Mouse (Mus musculus) splenic B cell, adult 2 months (primary cell): Measurements from ENCODE around the gene Rps17.

Experiments used
- DNase-seq: peaks from one replicate; pipeline ENCODE4 v3.0.0-alpha.2; 2011; ENCODE audit warnings: low read depth, low spot score
- H3K27me3 ChIP-seq: 2 replicates; pipeline ENCODE4 v1.6.1; 2012; ENCODE audit warnings: mild to moderate bottlenecking, low read length, moderate library complexity, mixed read lengths; ENCODE audit not compliant: control insufficient read depth, poor library complexity, insufficient read depth, severe bottlenecking
- H3K36me3 ChIP-seq: 2 replicates; pipeline ENCODE4 v1.6.1; 2012; ENCODE audit warnings: mild to moderate bottlenecking, low read length, moderate library complexity, mixed read lengths; ENCODE audit not compliant: control insufficient read depth, poor library complexity, insufficient read depth, severe bottlenecking

Gene Rps17

DNA sequence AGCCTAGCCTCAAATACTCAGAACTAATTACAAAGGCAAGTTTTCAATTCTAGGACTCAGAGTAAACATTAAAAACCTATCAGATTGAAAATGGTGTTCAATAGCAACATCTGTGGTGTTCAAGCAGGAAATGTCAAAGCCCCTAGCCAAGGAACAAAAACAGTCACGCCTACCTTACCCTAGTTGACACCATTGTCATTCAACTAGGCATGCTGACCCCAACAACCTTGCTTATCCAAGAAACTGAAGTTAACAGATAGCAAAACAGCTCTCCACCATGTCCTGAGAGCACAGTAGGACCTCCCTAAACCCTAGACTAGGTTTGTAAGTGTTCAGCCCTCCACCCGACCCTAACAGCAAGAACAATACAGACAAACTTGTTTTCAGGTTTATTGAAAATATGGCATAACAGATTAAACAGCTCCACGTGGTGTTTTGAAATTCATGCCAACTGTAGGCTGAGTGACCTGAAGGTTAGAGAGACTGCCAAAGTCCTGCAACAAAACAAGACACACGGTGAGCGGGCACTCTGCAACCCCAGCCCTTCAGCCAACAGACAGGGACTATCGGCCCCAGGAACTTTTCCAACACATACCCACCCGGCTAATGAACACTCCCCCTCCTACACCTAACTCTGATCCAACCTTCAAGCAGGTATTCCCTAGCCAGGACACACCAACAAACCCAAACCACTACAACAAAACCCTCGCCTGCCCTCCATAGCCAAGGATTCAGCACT, 2.5 kb downstream of the Rps17 start:
- Histone ChIP-seq H3K36me3 (peaks cover 13% of the 10 kb centered on the region), H3K27me3 (no peaks in the 10 kb centered on the region)
- no peak for DNase-seq

DNA sequence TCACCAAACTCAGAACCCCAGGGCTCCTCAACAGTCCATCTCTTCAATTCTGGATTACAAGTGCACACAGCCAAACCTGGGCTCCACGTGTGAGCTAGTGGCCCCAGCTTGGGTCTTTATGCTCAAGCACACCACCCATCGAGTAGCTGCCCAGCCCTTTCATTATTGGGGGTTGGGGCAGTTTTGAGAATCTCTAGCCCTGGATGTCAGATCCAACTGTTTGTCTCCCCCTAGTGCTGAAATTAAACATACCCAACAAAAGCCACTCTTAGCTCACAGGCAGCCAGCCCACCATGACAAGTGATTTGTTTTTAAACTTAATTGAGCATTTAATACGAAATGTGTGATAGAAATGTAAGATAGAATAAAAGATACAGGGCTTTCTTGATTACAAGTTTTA, 3.5 kb downstream of the Rps17 start:
- no peaks in the 10 kb centered on the region for H3K27me3 ChIP-seq
- DNase-seq: peak; percentile 70
- peaks cover 17% of the 10 kb centered on the region for H3K36me3 ChIP-seq

DNA sequence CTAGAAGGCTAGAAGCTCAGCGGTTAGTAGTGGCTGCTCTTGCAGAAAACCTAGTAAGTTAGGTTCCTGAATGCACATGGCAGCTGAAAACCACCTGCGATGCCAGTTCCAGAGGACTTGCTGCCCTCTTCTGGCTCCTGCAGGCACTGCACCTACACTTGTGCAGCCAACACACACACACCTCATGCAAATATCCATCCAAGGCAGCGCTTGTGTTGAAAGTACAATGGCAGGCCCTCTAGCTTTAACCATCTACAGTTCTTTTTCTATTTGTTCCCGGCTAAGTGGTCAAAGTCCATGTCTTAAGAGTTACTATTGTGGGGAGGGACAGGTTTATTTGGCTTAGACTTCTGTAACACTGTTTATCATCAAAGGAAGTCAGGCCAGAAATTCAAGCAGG, 5.3 kb downstream of the Rps17 start:
- DNase-seq: peak; percentile 85
- Histone ChIP-seq H3K27me3 (no peaks in the 10 kb centered on the region), H3K36me3 (peaks cover 19% of the 10 kb centered on the region)

DNA sequence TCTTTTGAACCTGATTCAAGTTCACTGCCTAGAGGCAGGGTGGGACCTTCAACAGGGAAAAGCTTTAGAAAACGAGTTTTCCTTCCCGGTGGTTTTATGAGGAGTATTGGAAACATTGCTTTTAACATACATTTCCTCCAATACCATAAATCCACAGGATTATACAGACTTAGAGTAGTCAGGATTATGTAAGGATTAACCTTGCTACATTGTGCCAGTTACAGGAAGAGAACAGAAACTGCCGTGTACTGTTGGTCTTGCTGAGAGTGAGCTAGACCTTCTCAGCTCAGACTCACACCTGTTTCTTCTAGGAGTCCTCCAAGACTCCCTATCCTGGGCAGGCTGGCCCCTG, 6.6 kb downstream of the Rps17 start:
- Histone ChIP-seq H3K27me3 (no peaks in the 10 kb centered on the region), H3K36me3 (peaks cover 19% of the 10 kb centered on the region)
- no peak for DNase-seq

DNA sequence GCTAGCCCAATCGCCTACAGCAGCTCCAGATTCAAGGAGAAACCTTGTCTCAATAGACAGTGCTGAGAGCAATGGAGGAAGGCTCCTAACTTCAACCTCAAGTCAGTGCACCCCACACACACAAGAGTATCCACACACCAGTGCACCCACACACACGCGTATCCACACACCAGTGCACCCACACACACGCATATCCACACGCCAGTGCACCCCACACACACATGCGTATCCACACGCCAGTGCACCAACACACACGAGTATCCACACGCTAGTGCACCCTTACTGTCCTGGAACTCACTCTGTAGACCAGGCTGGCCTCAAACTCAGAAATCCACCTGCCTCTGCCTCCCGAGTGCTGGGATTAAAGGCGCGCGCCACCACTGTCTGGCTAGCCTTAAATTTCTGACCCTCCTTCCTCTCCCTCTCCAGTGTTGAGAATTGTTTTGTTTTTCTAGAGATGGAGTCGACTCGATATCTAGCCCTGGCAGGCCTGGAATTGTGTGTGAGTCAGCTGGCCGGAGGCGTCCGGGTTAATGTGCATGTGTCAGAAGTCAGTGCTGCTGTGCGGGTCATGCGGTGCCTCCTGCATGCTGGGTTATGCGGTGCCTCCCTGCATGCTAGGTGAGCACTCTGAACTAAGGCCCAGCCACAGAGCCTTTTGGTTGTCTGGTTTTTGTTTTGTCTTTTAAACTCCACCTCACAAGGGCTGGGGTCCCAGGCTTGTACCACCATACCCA, 7.1 kb downstream of the Rps17 start:
- Histone ChIP-seq H3K27me3 (no peaks in the 10 kb centered on the region), H3K36me3 (peaks cover 16% of the 10 kb centered on the region)
- no peak for DNase-seq

DNA sequence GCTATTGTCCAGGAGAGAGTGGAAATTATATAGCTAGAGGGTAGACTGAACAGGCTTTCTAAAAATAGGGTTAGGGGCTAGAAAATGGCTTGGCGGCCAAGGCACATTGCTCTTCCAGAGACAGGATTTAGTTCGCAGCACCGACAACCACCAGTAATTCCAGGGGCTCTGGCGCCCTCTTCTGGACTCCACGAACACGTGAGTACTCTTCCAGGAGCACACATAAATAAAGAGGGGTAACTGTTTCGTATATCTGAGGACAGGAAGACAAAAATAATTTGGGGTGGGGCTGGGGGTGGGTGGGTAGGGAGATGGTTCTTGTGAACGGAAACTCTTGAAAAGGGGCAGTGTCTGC, 8.6 kb downstream of the Rps17 start:
- DNase-seq: peak; percentile 69
- Histone ChIP-seq H3K27me3 (no peaks in the 10 kb centered on the region), H3K36me3 (peaks cover 6% of the 10 kb centered on the region)

DNA sequence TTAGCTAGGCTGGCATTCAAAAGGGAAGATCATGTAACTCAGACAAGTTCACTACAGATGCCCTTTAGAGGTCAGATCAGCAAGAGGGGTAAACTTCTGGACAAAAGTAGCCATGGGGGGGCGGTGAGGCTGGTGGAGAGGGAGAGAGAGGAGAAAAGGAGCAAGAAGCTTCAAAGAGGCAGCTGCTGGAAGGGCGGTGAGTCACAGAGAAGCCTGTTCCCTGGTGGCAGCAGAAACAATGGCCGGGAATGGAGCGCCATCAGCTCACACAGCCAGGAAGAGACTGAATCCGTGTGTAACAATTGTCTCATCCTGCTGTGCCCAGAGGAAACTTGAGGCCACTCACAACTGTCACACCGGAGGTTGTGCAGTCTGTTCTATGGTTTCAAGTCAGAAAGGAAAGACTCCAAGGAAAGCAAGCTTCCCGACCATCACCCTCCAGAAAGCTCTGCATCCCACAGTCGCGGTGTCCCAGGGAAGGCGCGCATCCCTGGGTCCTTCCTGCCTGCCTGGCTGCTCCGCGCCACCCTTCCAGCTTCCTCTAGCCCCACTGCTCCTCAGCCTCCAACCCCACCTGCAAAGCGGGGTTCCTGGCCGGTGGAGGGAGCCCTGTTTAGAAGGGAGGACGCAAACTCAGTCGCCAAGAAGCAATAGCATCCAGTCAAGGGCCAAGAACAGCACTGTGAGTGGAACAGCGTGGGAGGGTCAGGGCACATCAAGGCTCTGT, 9.2 kb downstream of the Rps17 start:
- Histone ChIP-seq H3K27me3 (no peaks in the 10 kb centered on the region), H3K36me3 (peaks cover 6% of the 10 kb centered on the region)
- DNase-seq: no peak

DNA sequence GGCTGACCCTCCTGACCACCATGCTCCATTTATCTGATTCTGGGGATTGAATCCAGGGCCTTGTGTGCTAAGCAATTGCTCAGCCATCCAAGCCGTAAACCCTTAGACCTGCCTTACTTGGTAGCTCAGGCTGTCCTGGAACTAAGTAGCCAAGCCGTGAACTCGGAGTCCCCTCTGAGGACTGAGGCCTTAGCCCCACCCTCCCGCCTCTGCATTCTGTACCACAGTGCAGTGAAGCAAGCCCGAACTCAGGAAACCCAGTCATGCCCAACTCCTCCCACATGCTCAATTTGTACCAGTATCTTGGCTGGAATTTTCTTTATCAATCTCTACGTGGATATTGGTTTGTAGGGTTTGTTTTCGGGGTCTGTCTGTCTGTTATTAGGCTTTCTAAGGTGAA, 13.2 kb downstream of the Rps17 start:
- DNase-seq: peak; percentile 26
- Histone ChIP-seq H3K27me3 (no peaks in the 10 kb centered on the region), H3K36me3 (peaks cover 7% of the 10 kb centered on the region; the same call in 1 of the 2 replicates)

DNA sequence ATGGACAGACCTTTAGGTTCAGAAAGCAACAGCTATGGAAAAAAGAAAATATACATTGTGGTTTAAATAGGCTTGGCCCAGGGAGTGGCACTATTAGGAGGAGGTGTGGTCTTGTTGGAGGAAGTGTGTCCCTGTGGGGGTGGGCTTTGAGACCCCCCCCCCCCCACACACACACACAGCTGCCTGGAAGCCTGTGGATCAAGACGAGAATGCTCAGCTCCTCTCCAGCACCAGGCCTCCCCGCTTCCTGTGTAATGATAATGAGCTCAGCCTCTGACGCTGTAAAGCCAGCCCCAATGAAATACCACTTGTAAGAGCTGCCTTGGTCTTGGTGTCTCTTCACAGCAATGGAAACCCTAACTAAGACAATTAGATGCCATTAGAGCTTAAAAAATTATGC, 14.3 kb downstream of the Rps17 start:
- no peaks in the 10 kb centered on the region for H3K27me3 ChIP-seq
- H3K36me3 ChIP-seq: peaks cover 5% of the 10 kb centered on the region; the same call in 1 of the 2 replicates
- DNase-seq: no peak

DNA sequence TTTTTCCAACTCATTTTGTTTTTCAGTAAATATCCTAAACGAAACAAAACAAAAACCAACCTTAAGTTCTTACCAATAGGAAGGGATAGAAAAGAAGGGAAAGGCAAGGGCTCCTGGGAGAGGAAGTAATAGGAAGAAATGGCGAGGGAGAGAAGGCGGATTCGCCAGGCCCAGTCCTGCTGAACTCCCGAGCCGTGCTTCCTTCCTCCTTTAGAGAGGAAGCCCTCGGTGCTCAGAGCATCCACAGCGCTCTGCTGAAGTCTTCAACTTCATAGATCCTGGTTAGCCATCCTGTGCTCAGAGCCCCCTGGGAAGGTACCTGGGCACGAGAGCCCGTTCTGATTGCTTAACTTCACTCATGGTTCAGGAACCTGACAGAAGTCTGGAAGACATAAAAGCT, 17.4 kb downstream of the Rps17 start:
- no peaks in the 10 kb centered on the region for H3K27me3 ChIP-seq
- DNase-seq: no peak
- H3K36me3 ChIP-seq: peaks cover 3% of the 10 kb centered on the region; the same call in 1 of the 2 replicates

DNA sequence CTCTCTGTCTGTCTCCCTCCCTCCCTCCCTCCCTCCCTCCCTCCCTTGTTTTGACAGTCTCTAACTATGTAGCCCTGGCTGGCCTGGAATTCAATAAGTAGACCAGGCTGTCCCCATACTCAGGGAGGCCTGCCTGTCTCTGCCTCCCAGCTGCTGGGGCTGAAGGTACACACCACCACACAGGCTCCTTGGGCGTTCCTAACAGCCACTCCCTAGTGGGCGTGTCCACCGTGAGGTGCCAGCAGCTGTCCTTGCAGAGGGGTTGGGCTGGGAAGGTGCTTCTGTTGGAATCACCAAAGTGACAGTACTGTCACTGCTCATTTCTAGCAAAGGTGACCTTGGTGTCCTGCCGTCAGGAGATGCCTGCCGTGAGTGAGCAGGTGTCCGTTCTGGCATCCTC, 18.2 kb downstream of the Rps17 start:
- Histone ChIP-seq H3K36me3 (peaks cover 4% of the 10 kb centered on the region; the same call in 1 of the 2 replicates), H3K27me3 (no peaks in the 10 kb centered on the region)
- DNase-seq: no peak

DNA sequence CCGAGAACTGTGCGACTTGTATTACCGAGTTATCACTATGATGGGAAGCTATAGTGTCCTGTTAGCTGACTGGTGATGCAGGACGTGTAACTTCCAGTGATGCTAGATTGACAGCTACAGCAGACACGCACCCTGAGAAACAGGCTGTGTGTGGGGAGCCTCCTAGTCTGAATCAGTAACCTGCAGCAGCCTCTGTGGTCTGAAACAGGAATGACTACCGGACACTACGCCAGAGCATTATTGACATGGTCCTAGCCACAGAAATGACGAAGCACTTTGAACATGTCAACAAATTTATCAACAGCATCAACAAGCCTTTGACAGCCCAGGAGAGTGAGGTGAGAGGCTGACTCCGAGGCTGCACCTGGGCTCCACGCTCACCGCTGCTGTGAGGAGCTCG, 19.0 kb downstream of the Rps17 start:
- H3K27me3 ChIP-seq: no peaks in the 10 kb centered on the region

DNA sequence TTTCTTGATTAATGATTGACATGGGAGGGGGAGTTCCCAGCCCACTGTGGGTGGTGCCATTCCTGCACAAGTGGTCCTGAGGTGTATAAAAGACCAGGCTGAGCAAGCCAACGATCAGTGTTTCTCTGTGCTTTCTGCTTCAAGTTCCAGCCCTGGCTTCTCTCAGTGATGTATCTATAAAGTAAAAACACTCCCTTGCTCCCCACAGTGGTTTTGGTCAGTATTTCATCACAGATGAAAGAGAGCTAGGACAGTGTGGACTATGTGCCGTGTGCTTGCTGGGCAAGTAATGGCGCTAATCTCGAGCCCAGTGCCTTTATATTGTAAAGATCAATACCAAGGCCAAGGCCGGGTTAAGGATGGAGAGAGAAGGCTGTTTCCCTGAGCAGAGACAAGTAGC, 23.3 kb downstream of the Rps17 start:
- Histone ChIP-seq H3K27me3 (no peaks in the 10 kb centered on the region), H3K36me3 (peaks cover 1% of the 10 kb centered on the region; the same call in 1 of the 2 replicates)
- no peak for DNase-seq

More for the DNA sequence above, 19.0 kb downstream of the Rps17 start:
- no peak for DNase-seq
- peaks cover 4% of the 10 kb centered on the region; the same call in 1 of the 2 replicates for H3K36me3 ChIP-seq

DNA sequence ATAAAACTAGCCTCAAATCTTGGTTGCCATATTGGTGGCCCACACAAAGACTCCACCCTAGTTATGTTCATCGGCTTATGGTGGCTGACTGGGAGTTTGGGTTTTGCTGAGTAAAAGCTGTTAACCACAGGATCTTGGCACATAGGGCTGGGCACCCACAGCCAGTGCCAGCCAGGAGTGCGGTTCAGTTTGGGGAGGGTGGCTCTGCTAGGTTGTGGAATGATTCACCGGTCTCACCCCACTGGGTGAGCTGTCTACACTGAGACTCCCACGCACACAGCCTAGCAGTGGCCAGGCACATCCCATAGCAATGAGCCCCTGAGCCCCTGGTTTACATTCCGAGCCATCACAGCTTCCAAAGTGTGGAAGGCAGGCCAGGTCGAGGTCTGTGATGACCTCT, 25.3 kb downstream of the Rps17 start:
- Histone ChIP-seq H3K36me3 (peaks cover 1% of the 10 kb centered on the region; the same call in 1 of the 2 replicates), H3K27me3 (no peaks in the 10 kb centered on the region)
- no peak for DNase-seq

DNA sequence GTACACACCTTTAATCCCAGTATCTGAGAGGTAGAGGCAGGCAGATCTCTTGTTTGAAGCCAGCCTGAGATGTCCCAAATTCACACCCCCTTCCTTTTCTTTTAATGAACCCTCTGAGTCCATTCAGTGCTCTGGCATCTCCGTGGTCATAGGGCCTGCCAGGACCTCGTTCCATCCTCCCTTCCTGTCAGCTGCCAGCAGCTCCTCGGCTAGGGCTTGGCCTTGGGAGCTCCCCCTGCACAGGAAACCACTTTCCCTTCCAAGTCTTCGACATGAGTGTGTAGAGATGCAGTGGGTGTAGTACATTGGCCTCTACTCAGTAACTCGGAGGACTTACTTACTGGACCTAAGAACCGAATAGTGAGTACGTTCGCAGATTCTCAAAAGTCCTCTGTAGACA, 29.5 kb downstream of the Rps17 start:
- DNase-seq: no peak
- no peaks in the 10 kb centered on the region for H3K27me3 ChIP-seq
- no peaks in the 10 kb centered on the region for H3K36me3 ChIP-seq
